28 mouse cellular contexts compared by ENCODE assay signal in the genomic region with DNA sequence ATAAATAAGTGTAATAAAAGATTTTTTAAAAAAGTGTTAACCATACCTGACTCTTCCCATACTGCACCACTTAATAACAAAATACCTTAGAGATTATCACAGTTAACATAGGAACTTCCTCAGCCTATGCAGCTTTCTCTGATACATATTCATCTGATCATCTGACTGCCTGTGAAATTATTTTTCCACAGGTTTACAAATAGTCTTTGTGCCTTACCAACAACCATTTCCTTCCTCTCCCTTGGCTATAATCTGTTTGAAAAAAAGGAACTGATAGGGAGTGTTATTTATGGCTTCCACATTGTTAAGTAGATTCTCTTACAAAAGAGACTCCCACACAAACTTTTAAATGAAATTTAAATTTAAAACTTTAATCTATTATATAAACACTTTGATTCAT.
DNase-seq lines count a peak whose midpoint lies in the region; ATAC-seq and TF ChIP-seq lines count a peak whose summit lies in the region.
"Had no signal": no experiment of that assay in that cellular context is flagged by ENCODE, and none has a peak within 500 bp of the region (broad histone marks: within the 10 kb centered on the region; RNA-seq: fewer than 3 reads in every experiment).

No protein-coding gene starts in this region.

- H3K4me1 ChIP-seq in kidney, postnatal 0 days (replicated peaks; ENCODE audit: insufficient read depth, low read length): no peaks in the 10 kb centered on the region
- no peaks in the 10 kb centered on the region for H3K4me1 ChIP-seq in kidney, embryonic 14.5 days (ENCODE audit: control insufficient read depth, insufficient read depth, low read length)
- no peaks in the 10 kb centered on the region for H3K4me1 ChIP-seq in heart, adult 2 months (ENCODE audit: control insufficient read depth, insufficient read depth, low read length)
- H3K4me1 ChIP-seq in heart, embryonic 10.5 days: no peaks in the 10 kb centered on the region
- H3K4me1 ChIP-seq: embryonic facial prominence, embryonic 10.5 days; embryonic facial prominence, embryonic 13.5 days; forebrain, embryonic 12.5 days; forebrain, embryonic 15.5 days; heart, embryonic 12.5 days; heart, embryonic 15.5 days had no signal

- H3K4me3 ChIP-seq in kidney, postnatal 0 days (replicated peaks; ENCODE audit: low read depth, low read length): no peak overlapping the region
- H3K4me3 ChIP-seq in kidney, embryonic 14.5 days (ENCODE audit: low read length): no peak overlapping the region
- H3K4me3 ChIP-seq in heart, adult 2 months: no peak overlapping the region
- no peak overlapping the region for H3K4me3 ChIP-seq in heart, embryonic 10.5 days
- H3K4me3 ChIP-seq: embryonic facial prominence, embryonic 10.5 days; embryonic facial prominence, embryonic 13.5 days; erythroblast, embryonic 14.5 days; forebrain, embryonic 12.5 days; forebrain, embryonic 15.5 days; heart, embryonic 12.5 days; heart, embryonic 15.5 days had no signal

- no peak for ATAC-seq in kidney, postnatal 0 days (replicated peaks; ENCODE audit: low FRiP score, low read depth)
- ATAC-seq in kidney, embryonic 14.5 days (ENCODE audit: low FRiP score, low TSS enrichment): no peak
- ATAC-seq in hematopoietic stem cell, adult 5-6 weeks (replicated peaks in 1 of 2; ENCODE audit: insufficient read depth in 1 of 2, low FRiP score in 2 of 2, low TSS enrichment in 1 of 2, low read depth in 1 of 2, poor library complexity in 2 of 2, severe bottlenecking in 2 of 2): peak; percentile 86
- ATAC-seq: CD4-positive, CD25-positive, alpha-beta regulatory T cell, adult 4 months; forebrain, embryonic 15.5 days; hindbrain, postnatal 0 days; inflammation-experienced regulatory T-cells, adult 6 months; Patski had no signal

- intact Hi-C loops in heart, adult 2 months (cut with DNase I): no loop called here

- no peaks in the 10 kb centered on the region for H3K36me3 ChIP-seq in kidney, postnatal 0 days (ENCODE audit: insufficient read depth, low read length)
- no peaks in the 10 kb centered on the region for H3K36me3 ChIP-seq in kidney, embryonic 14.5 days (ENCODE audit: control insufficient read depth, insufficient read depth, low read length)
- H3K36me3 ChIP-seq in heart, adult 2 months (ENCODE audit: control insufficient read depth, insufficient read depth, low read length): no peaks in the 10 kb centered on the region
- no peaks in the 10 kb centered on the region for H3K36me3 ChIP-seq in heart, embryonic 10.5 days
- H3K36me3 ChIP-seq: embryonic facial prominence, embryonic 10.5 days; embryonic facial prominence, embryonic 13.5 days; forebrain, embryonic 12.5 days; forebrain, embryonic 15.5 days; heart, embryonic 12.5 days; heart, embryonic 15.5 days had no signal

- no peaks in the 10 kb centered on the region for H3K27me3 ChIP-seq in kidney, postnatal 0 days (ENCODE audit: insufficient read depth, low read length)
- H3K27me3 ChIP-seq in kidney, embryonic 14.5 days (ENCODE audit: control insufficient read depth, insufficient read depth, low read length): no peaks in the 10 kb centered on the region
- H3K27me3 ChIP-seq in heart, adult 2 months (ENCODE audit: control insufficient read depth, insufficient read depth, low read length): no peaks in the 10 kb centered on the region
- H3K27me3 ChIP-seq in heart, embryonic 10.5 days (ENCODE audit: insufficient read depth, poor library complexity, severe bottlenecking): no peaks in the 10 kb centered on the region
- H3K27me3 ChIP-seq: embryonic facial prominence, embryonic 13.5 days; forebrain, embryonic 12.5 days; forebrain, embryonic 15.5 days; heart, embryonic 12.5 days; heart, embryonic 15.5 days; Patski had no signal

- no peaks in the 10 kb centered on the region for H3K79me2 ChIP-seq in heart, adult 2 months (replicated peaks; ENCODE audit: control insufficient read depth, insufficient read depth, low read length)

- no peak overlapping the region for H3K9ac ChIP-seq in kidney, postnatal 0 days (ENCODE audit: low read depth, low read length)
- H3K9ac ChIP-seq in kidney, embryonic 14.5 days (ENCODE audit: low read depth, low read length): no peak overlapping the region
- H3K9ac ChIP-seq in heart, adult 2 months (ENCODE audit: low read depth, low read length): no peak overlapping the region
- H3K9ac ChIP-seq: embryonic facial prominence, embryonic 13.5 days; forebrain, embryonic 12.5 days; forebrain, embryonic 15.5 days; heart, embryonic 12.5 days; heart, embryonic 15.5 days; hindbrain, embryonic 14.5 days had no signal

- no peaks in the 10 kb centered on the region for H3K9me3 ChIP-seq in kidney, postnatal 0 days (replicated peaks; ENCODE audit: low read length)
- no peaks in the 10 kb centered on the region for H3K9me3 ChIP-seq in kidney, embryonic 14.5 days (ENCODE audit: control insufficient read depth, low read length)
- no peaks in the 10 kb centered on the region for H3K9me3 ChIP-seq in heart, embryonic 10.5 days
- H3K9me3 ChIP-seq: embryonic facial prominence, embryonic 10.5 days; embryonic facial prominence, embryonic 13.5 days; forebrain, embryonic 12.5 days; forebrain, embryonic 15.5 days; heart, embryonic 12.5 days; heart, embryonic 15.5 days had no signal

- TF ChIP-seq EP300 in heart, adult 2 months (IDR thresholded peaks at IDR 0.05; ENCODE audit: insufficient read depth, low read depth, low read length): no peak

- H3K27ac ChIP-seq in kidney, postnatal 0 days: no peak overlapping the region
- no peak overlapping the region for H3K27ac ChIP-seq in kidney, embryonic 14.5 days (ENCODE audit: low read depth, low read length)
- no peak overlapping the region for H3K27ac ChIP-seq in heart, adult 2 months
- H3K27ac ChIP-seq in heart, embryonic 10.5 days: no peak overlapping the region
- H3K27ac ChIP-seq: embryonic facial prominence, embryonic 10.5 days; embryonic facial prominence, embryonic 13.5 days; forebrain, embryonic 12.5 days; forebrain, embryonic 15.5 days; heart, embryonic 15.5 days; hindbrain, embryonic 14.5 days; hindbrain, postnatal 0 days had no signal

- peak; percentile 14 for DNase-seq in kidney, postnatal 0 days (ENCODE audit: low spot score)
- peak; percentile 6 for DNase-seq in MEL-GATA-1-ER (ENCODE audit: extremely low read depth, low read depth)
- no peak for DNase-seq in lung, postnatal 25 days (ENCODE audit: low spot score)
- DNase-seq in heart, adult 2 months: no peak
- DNase-seq in heart, embryonic 10.5 days (ENCODE audit: low spot score): no peak
- DNase-seq: adrenal gland, postnatal 10 days; adrenal gland, postnatal 36 days; cerebellum, adult 18-20 months; cerebellum, adult 9-11 months; cerebellum, postnatal 25 days; embryo, embryonic 11 days; gastrocnemius, postnatal 25 days; heart, postnatal 10 days; heart, postnatal 36 days had no signal

- H3K4me2 ChIP-seq in kidney, postnatal 0 days (ENCODE audit: low read length): no peak overlapping the region
- H3K4me2 ChIP-seq in kidney, embryonic 14.5 days (replicated peaks; ENCODE audit: low read depth, low read length): no peak overlapping the region
- H3K4me2 ChIP-seq: embryonic facial prominence, embryonic 13.5 days; forebrain, embryonic 12.5 days; forebrain, embryonic 15.5 days; heart, embryonic 12.5 days; heart, embryonic 15.5 days; hindbrain, embryonic 14.5 days had no signal

- TF ChIP-seq POLR2A in heart, adult 2 months (IDR thresholded peaks at IDR 0.05; ENCODE audit: insufficient read depth, low read depth, low read length): no peak

- TF ChIP-seq CTCF in kidney, postnatal 0 days (IDR thresholded peaks at IDR 0.05; ENCODE audit: low read depth): no peak
- no peak for TF ChIP-seq CTCF in heart, adult 2 months (IDR thresholded peaks at IDR 0.05)

Comparison
In these comparisons a context has a peak if more than half of its experiments do, and no peak if none do; other contexts are left out.
1. ATAC-seq: peak in hematopoietic stem cell, adult 5-6 weeks (2 of 2); none in kidney, postnatal 0 days (single experiment) and kidney, embryonic 14.5 days (single experiment).
2. DNase-seq: peak in kidney, postnatal 0 days (single experiment) and MEL-GATA-1-ER (single experiment); none in lung, postnatal 25 days (single experiment), heart, adult 2 months (0 of 2) and heart, embryonic 10.5 days (single experiment).